Mouse (Mus musculus) cerebellum, adult 11 months (tissue): ENCODE measurements at regions not wholly inside any gene's neighbourhood (a gene's known extent, or its start where the extent isn't known, plus 50 kb on each side); places are given as distances from the start of the nearest gene placed in this dataset.

Experiments
- DNase-seq: peaks from one replicate; pipeline ENCODE4 v3.0.0; 2022

GRCm38 (mm10) chr7:71475383-71475782 lies 124.1 kb upstream of the Gm10295 start:
- DNase-seq, result no peak

GRCm38 (mm10) chr7:71472384-71473141 lies 121.3 kb upstream of the Gm10295 start:
- no peak for DNase-seq

- DNase-seq, result peak; percentile 2
Measured at GRCm38 (mm10) chr7:71471658-71472383, 120.5 kb upstream of the Gm10295 start.

- DNase-seq, result no peak
Measured at GRCm38 (mm10) chr7:71471319-71471657, 120.0 kb upstream of the Gm10295 start.

- no peak for DNase-seq
Measured at GRCm38 (mm10) chr7:71470418-71470817, 119.1 kb upstream of the Gm10295 start.

GRCm38 (mm10) chr7:71469951-71470350 lies 118.7 kb upstream of the Gm10295 start:
- no peak for DNase-seq

GRCm38 (mm10) chr7:71467436-71468127 lies 116.3 kb upstream of the Gm10295 start:
- DNase-seq, result no peak

GRCm38 (mm10) chr7:71464127-71464526 lies 112.8 kb upstream of the Gm10295 start:
- no peak for DNase-seq

DNA sequence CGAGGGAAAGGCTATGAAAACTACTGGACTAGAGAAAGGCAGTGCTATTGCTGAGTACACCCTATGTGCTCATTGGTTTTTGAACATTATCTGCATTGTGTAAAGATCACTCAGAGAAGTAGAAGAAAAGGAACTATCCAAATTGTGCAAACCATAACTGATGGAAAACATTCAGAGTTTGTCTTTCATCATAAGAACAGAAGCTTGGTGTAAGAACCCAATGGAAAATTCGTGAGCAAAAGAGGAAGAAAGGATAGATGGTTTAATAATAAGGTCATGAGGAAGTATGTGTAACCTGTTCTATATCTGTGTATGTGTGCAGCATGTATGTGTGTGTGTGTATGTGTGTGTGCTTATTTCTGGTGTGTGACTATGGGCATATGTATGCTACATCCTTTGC lies 112.3 kb upstream of the Gm10295 start:
- no peak for DNase-seq

DNA sequence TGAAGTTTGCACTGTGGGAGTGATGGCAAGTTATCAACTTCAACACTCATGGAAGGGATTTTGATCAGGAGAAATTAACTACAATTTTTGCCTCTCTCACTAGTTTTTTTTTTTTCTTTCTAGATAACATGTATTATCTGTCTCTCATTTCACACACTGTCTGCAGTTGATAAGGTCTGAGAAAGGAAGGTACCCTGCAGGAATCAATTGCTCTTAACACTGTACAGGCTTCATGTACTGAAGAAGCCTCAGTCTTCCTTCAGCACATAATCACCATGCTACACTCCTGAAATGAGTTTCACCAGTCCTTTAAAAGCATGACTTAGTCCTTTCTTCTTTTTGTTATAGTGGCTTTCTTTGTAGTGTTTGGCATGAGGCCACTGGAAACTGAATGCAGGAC lies 108.5 kb upstream of the Gm10295 start:
- no peak for DNase-seq

GRCm38 (mm10) chr7:71458104-71458754 lies 106.9 kb upstream of the Gm10295 start:
- DNase-seq, result no peak

GRCm38 (mm10) chr7:71457409-71458103 lies 106.3 kb upstream of the Gm10295 start:
- DNase-seq, result no peak

DNA sequence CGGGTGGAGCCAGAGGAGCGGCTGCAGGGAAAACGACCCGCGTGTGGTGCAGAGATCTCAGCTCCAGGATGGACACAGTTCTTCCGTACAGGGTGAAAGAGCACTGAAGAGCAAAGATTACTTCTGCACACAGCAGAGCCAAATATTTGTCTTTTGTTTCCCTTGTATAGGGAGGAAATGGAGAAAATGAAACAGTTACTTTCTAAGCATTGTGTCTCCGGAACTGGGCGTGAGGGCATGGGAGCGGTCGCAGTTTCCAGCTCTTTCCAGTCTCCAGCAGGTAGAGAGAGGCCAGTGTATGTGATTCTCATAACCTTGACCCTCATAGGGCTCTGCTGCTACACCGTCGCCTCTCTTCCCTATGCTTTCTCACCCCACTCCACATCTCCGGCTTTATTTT lies 105.1 kb upstream of the Gm10295 start:
- no peak for DNase-seq

DNA sequence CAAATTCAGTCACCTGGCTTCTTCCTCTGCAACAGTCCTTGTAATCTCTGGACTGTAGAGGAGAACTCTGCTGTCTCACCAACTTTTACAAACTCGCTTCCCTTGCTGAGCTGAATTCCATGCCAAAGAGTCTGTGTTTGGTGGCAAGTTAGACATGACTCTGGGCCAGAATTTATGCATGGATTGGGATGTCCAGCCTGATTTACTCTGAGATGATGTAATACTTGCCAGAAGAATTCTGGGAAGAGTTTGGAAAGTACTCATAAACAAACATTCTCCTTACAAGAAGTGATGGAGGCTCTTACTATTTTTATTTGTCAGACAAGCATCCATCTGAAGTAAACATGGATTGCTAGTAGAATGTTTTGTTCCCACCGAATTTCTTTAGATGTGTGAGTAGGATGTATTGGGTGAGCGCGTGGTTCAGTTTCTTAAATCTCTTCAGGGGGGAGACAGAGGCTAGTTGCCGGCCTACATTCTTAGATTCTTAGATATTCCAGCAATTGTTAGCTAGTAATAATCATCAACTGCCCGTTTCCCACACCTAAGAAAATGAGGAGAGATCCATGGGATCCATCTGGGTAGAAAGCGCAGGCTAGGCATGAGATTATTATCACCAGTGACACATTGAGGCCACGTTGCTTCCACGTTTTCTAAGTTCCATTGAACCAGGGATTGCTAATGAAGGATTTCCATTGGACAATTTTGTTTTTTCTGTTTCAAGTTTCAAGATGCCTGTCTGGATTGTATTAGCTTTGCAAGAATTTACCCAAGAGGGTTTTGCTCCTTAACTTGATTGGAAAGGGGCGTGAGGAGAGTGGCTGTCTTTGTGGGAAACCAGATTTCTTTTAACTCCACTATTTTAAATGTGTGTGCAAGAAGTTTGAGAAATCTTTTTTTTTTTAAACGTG lies 89.3 kb upstream of the Gm10295 start:
- no peak for DNase-seq

DNA sequence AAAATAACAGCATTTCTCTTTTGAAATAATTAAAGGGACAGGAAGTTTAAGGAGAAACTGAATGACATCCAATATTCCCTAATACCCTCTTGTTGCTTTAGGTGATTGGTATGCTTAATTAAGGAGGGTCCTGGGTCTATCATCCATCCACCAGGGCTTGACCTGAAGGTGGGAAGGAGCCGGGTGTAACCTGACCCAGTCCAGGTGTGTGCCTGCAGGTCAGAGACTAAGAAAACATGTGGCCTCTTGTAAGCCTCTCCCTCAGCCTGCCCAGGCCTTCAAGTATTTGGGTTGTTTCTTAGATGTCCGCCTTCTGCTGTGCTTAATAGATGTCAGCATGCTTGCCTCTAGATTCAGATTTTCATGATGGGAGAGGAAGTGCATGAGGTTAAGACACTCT lies 74.7 kb upstream of the Gm10295 start:
- no peak for DNase-seq

GRCm38 (mm10) chr7:71419261-71419660 lies 68.0 kb upstream of the Gm10295 start:
- no peak for DNase-seq

DNA sequence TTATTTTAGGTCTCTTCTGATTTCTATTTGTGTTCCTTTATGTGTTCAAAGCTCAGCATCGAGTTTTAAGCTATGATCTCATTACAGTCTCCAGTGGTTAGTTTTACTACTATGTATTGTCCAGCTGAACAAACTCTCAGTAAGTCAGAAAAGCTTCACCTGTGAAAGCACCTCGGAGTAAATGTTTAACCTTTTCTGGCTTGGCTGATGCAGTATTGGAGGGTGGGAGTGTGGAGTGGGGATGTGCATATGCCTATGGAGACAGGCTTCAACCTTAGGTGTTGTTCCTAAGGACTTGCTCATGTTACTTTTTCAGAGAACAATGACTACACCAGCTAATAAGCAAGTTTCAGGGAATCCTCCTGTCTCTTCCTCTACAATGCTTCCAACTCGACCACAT lies 67.6 kb upstream of the Gm10295 start:
- DNase-seq, result no peak

GRCm38 (mm10) chr7:71414756-71415155 lies 63.5 kb upstream of the Gm10295 start:
- no peak for DNase-seq

DNA sequence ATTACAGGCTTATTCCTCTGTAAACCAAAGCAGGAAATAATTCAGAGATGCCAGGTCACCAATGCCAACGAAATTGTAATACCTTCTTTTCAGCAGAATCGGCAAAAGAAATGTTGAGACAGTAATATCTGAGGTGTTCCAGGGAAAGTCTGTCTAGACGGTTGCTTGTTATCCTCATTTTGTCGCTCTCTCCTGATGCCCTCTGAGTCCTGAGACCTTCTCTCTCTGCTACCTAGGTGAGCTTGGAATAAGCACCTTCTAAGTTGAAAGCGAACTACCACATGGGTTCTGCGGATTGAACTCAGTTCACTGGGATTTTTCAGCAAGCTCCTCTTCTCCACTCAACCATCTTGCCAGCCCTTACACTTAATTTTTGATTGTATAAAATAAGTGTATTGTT lies 61.8 kb upstream of the Gm10295 start:
- no peak for DNase-seq

DNA sequence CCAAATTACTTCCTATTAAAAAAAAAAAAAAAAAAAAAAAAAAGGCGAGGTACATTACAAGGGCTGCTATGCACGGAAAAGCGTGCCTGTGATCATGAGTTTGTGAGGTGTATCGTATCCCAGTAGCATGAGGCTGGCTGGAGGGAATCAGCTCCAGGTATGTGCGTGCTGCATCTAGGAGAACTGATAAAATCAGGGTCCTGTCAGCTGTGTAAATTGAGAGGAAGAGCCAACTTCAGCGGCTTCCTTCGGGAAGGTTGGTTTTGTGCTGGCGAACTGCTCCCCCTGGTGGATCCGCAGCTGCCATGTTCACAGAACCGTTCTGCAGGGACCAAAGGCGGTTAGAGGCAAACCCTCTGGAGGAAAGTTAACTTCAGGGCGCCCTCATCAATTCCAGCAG lies 60.8 kb upstream of the Gm10295 start:
- peak; percentile 23 for DNase-seq

DNA sequence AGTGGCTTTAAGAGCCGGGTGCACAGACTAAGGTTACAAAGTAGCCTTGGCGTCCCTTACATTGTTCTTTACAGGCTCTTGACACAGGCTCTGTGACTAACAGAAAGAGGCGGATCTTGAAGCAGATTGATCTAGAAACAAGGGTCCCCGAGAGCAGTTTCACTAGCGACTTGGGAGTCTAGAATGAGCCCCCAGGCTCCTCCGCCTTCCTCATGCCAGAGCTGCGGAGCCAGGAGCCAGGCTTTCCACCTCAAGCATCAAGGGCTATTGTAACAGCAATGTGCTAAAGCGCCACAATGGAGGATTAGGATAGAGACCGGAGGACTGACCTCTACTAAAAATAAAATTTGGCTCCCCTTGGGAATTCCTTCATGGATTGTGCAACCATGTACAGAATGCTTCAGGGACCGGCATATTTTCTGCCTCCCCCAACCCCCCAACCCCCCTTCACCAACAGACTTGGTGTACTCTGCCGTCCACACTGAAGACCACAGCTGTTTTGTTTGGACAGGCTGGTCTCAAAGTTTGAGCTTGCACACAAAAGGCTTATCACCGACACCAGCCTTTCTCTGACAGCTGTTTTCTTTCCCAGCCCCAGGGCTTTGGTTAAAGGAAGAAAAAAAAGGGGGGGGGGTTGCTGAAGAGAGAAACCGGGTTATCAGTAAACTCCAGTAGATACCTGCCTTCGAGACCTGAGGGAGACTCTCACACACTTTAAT lies 60.2 kb upstream of the Gm10295 start:
- DNase-seq, result no peak
